Mouse (Mus musculus) limb, embryonic 14.5 days (tissue): Measurements from ENCODE around the gene Tctn1. TPM values are rescaled to one million over a fixed set of nuclear protein-coding genes. Genes with fewer than 3 reads are reported as not detected.

Source experiments
- ATAC-seq: fragments of 200-750 bp; cut with Nextera tagmentation; 2 replicates; pipeline ENCODE4 v1.8.0; 2017; ENCODE audit warnings: low read depth, moderate number of reproducible peaks, moderate TSS enrichment; ENCODE audit not compliant: low FRiP score
- DNase-seq: peaks from one replicate; pipeline ENCODE4 v3.0.0-alpha.2; 2015; ENCODE audit warnings: low spot score
- H3K27ac ChIP-seq: fragments of 300-500 bp; sonication (generic); replicated peaks from 2 replicates; pipeline ENCODE4 v1.5.1; 2014; ENCODE audit warnings: low read depth, mild to moderate bottlenecking, low read length, moderate library complexity, mixed read lengths
- H3K27me3 ChIP-seq: fragments of 300-500 bp; sonication (generic); 2 replicates; pipeline ENCODE4 v1.6.1; 2014; ENCODE audit warnings: low read length, mixed read lengths; ENCODE audit not compliant: control insufficient read depth, insufficient read depth
- H3K36me3 ChIP-seq: fragments of 300-500 bp; sonication (generic); 2 replicates; pipeline ENCODE4 v1.6.1; 2014; ENCODE audit warnings: mild to moderate bottlenecking, low read length, moderate library complexity, mixed read lengths; ENCODE audit not compliant: control insufficient read depth, insufficient read depth
- H3K4me1 ChIP-seq: fragments of 300-500 bp; sonication (generic); 2 replicates; pipeline ENCODE4 v1.6.1; 2014; ENCODE audit warnings: antibody characterized with exemption, low read length, mixed read lengths; ENCODE audit not compliant: control insufficient read depth, insufficient read depth
- H3K4me2 ChIP-seq: fragments of 300-500 bp; sonication (generic); replicated peaks from 2 replicates; pipeline ENCODE4 v1.6.1; 2014; ENCODE audit warnings: low read depth, mild to moderate bottlenecking, low read length, moderate library complexity; ENCODE audit not compliant: severe bottlenecking
- H3K4me3 ChIP-seq: fragments of 300-500 bp; sonication (generic); replicated peaks from 2 replicates; pipeline ENCODE4 v1.5.1; 2014; ENCODE audit warnings: low read length
- H3K9ac ChIP-seq: fragments of 300-500 bp; sonication (generic); 2 replicates; pipeline ENCODE4 v1.6.1; 2014; ENCODE audit warnings: mild to moderate bottlenecking, low read depth, low read length, moderate library complexity; ENCODE audit not compliant: severe bottlenecking
- H3K9me3 ChIP-seq: fragments of 300-500 bp; sonication (generic); 2 replicates; pipeline ENCODE4 v1.6.1; 2016; ENCODE audit warnings: low read length; ENCODE audit not compliant: control insufficient read depth
- POLR2A ChIP-seq: fragments of 200-500 bp; IDR thresholded peaks from 2 replicates; pipeline ENCODE4 v1.8.0; 2012; ENCODE audit warnings: inconsistent platforms, mild to moderate bottlenecking, moderate library complexity, borderline replicate concordance; ENCODE audit not compliant: insufficient read depth, insufficient read length; ENCODE audit errors: extremely low read depth
- WGBS: fragments of 180-500 bp; shearing (Covaris S2); extraction: QIAGEN DNeasy Blood & Tissue Kit; methylation state at CpG from one replicate; pipeline ENCODE4 v1.1.7; 2014; 5-methylcytosine and 5-hydroxymethylcytosine counted together
- polyA plus RNA-seq, 2 experiments: library from polyadenylated mRNA; depleted of rRNA in 1 of 2; stranded (reverse) in 1 of 2; unstranded in 1 of 2; fragments of >200 nt; fragmentation: Nextera tagmentation in 1 of 2; extraction: Ambion mirVana in 1 of 2; gene quantifications; 2 replicates each; pipeline versions ENCODE4 v1.2.1 to v1.2.3; 2012 to 2014

Gene Tctn1
- polyA plus RNA-seq, 2 experiments = 5.5 to 28.3 TPM

DNA sequence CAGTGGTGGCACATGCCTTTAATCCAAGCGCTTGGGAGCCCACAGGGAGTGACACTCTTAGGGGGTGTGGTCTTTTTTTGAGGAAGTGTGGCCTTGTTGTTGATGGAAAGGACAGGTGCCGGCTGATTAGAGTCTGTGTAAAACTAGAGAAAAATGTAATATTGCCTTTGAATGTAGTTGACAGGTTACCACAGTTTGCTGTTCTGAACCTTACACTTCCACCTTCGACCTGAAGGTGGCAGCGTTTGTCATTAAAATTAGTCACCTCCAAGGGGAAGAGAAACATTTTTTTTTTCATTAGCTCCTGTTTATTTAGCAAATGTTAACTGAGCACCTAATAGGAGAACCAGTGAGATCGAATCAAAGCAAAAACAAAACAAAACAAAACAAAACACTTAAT is 3.6 kb upstream of the Tctn1 start:
- peaks cover 5% of the 10 kb centered on the region; the same call in 1 of the 2 replicates for H3K4me1 ChIP-seq
- no peaks in the 10 kb centered on the region for H3K36me3 ChIP-seq
- WGBS = 32% methylated on average over 5 of the region's 5 CpGs
- DNase-seq (peak; percentile 44), ATAC-seq (no peak)
- H3K27me3 ChIP-seq = no peaks in the 10 kb centered on the region
- H3K9me3 ChIP-seq = no peaks in the 10 kb centered on the region
- no peak overlapping the region for H3K9ac ChIP-seq
- H3K27ac ChIP-seq = no peak overlapping the region
- TF ChIP-seq POLR2A = no peak
- H3K4me3 ChIP-seq = no peak overlapping the region
- H3K4me2 ChIP-seq = no peak overlapping the region

DNA sequence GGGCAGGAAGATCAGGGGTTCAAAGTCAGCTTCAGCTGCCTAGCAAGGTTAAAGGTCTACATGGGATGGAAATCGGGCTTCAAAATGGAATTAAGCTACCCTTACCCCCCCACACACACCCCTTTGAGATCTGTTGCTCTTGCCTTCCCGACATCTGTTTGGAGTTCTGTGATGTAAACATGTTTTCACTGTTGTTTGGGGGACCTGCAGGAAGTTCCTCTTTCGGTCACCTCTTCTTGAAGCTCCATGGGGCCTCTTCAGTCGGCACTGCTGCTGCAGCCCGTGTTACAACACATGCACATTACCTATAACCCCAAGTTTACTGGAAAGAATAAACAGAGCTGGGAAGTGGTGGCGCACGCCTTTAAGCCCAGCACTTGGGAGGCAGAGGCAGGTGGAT is 2.9 kb upstream of the Tctn1 start:
- H3K4me2 ChIP-seq = no peak overlapping the region
- no peak overlapping the region for H3K9ac ChIP-seq
- H3K4me1 ChIP-seq = peaks cover 5% of the 10 kb centered on the region; the same call in 1 of the 2 replicates
- ATAC-seq (no peak), DNase-seq (no peak)
- no peaks in the 10 kb centered on the region for H3K27me3 ChIP-seq
- no peaks in the 10 kb centered on the region for H3K9me3 ChIP-seq
- no peak overlapping the region for H3K27ac ChIP-seq
- WGBS = 71% methylated on average over 7 of the region's 7 CpGs
- no peaks in the 10 kb centered on the region for H3K36me3 ChIP-seq
- TF ChIP-seq POLR2A = no peak
- no peak overlapping the region for H3K4me3 ChIP-seq

DNA sequence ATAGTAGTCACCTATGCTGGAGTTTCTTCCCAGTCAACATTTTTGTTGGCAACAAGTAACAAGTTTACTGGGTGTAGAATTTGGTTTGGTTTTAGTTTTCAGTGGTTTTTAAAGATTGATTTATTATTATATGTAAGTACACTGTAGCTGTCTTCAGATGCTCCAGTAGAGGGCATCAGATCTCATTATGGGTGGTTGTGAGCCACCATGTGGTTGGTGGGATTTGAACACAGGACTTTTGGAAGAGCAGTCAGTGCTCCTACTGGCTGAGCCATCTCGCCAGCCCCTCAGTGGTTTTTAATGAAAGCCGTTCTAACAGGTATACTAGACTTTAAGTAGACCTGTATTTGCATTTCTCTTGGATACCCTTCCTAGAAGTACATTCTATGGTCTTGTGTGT is 1.7 kb upstream of the Tctn1 start:
- DNase-seq = no peak
- no peak for ATAC-seq
- Histone ChIP-seq H3K4me1 (peaks cover 5% of the 10 kb centered on the region; the same call in 1 of the 2 replicates), H3K9ac (no peak overlapping the region), H3K4me3 (no peak overlapping the region), H3K9me3 (no peaks in the 10 kb centered on the region), H3K27me3 (no peaks in the 10 kb centered on the region), H3K27ac (no peak overlapping the region), H3K36me3 (0 out of 2 replicates have a peak, but pooled peaks cover 2% of the 10 kb centered on the region), H3K4me2 (no peak overlapping the region)
- no peak for TF ChIP-seq POLR2A
- WGBS = 86% methylated on average over 2 of the region's 2 CpGs

DNA sequence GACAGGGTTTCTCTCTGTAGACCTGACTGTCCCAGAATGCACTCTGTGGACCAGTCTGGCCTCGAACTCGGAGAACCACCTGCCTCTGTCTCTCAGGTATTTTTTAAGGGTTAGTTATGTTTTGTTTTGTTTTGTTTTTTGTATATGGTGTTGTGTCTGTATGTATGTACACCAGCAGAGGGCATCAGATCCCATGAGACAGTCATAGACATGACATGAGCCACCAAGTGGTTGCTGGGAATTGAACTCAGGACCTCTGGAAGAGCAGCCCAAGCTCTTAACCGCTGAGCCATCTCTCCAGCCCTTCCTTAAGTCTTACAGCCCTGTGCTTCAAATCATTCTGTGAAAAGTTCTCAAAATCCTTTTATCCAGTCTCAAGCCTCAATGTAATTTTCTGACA is 927 bp upstream of the Tctn1 start:
- 0 out of 2 replicates have a peak, but pooled peaks cover 7% of the 10 kb centered on the region for H3K36me3 ChIP-seq
- peaks cover 5% of the 10 kb centered on the region; the same call in 1 of the 2 replicates for H3K4me1 ChIP-seq
- H3K4me2 ChIP-seq = no peak overlapping the region
- ATAC-seq (no peak), DNase-seq (no peak)
- no peak overlapping the region for H3K4me3 ChIP-seq
- H3K9ac ChIP-seq = no peak overlapping the region
- TF ChIP-seq POLR2A = no peak
- WGBS = 73% methylated on average over 3 of the region's 3 CpGs
- no peak overlapping the region for H3K27ac ChIP-seq
- no peaks in the 10 kb centered on the region for H3K27me3 ChIP-seq
- no peaks in the 10 kb centered on the region for H3K9me3 ChIP-seq

DNA sequence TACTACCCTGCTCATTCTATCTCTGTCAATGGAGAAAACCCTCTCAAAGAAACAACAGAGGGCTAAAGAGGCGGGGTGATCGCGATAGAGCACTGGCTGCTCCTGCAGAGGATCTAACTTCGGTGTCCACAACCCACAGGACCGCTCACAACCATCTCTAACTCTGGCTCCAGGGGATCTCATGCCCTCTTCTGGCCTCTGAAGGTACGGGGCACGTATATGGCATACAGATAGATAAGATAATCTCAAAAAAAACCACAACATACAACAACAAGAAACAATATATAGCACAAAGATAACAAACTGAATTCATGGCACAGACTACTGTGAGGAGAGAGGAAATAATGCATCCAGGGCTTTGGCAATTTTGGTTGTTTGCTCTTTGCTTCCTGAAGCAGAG is 2.2 kb downstream of the Tctn1 start:
- Histone ChIP-seq H3K4me1 (peaks cover 5% of the 10 kb centered on the region; the same call in 1 of the 2 replicates), H3K4me3 (no peak overlapping the region), H3K27ac (no peak overlapping the region), H3K27me3 (no peaks in the 10 kb centered on the region), H3K9ac (no peak overlapping the region), H3K4me2 (no peak overlapping the region), H3K9me3 (no peaks in the 10 kb centered on the region), H3K36me3 (peaks cover 34% of the 10 kb centered on the region)
- ATAC-seq = no peak
- 60% methylated on average over 7 of the region's 7 CpGs for WGBS
- no peak for TF ChIP-seq POLR2A
- no peak for DNase-seq
